Mouse (Mus musculus): ENCODE measurements at regions not wholly inside any gene's neighbourhood (a gene's known extent, or its start where the extent isn't known, plus 50 kb on each side); places are given as distances from the start of the nearest gene placed in this dataset.

DNA sequence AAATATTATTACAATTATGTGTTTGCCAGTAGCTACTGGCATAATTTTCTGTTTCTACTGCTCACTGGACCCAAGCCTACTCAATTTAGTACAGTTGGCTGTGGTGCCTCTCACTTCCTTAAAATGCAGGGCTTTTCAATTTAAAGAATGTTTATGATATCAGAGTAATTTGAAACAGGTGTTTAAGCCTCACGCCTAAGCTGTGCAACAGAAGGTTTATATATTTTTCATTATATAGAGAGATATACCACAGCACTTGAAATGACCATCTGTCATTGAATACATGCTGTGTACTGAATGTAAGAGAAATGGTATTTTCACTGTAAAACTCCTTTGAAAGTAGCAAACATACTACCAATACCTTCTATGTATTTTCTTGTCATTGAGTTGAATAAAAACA, 376.8 kb downstream of the Otol1 start:
- H3K27me3 ChIP-seq: no peaks in the 10 kb centered on the region
- WGBS: 23% methylated on average over 1 of the region's 1 CpGs
- H3K9me3 ChIP-seq (replicated peaks): no peaks in the 10 kb centered on the region
- no peak for ATAC-seq (ENCODE audit: insufficient number of reproducible peaks, low FRiP score, low TSS enrichment, low read depth)
- H3K36me3 ChIP-seq: no peaks in the 10 kb centered on the region
- H3K4me3 ChIP-seq (replicated peaks): no peak overlapping the region
- H3K4me2 ChIP-seq (replicated peaks): no peak overlapping the region
- H3K4me1 ChIP-seq: no peaks in the 10 kb centered on the region
- H3K27ac ChIP-seq (replicated peaks): no peak overlapping the region
- H3K9ac ChIP-seq: no peak overlapping the region

DNA sequence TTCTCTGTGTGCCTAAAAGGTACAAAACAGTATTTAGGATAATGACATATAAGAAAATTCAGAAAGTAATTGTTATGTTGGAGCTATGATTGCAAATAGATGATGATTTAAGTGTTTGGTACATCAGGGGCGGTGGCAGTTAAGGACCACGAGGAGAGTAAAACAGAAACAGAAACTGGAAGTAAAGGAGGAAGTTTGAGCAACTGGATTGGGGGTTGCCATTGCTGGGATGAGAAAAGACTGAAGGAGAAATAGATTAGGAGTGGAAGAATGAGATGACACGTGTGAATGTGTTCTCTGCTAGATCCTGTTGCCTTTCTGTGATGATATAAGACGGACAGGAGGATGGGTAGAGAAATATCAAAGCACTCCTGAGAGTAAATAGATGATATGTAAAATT, 378.5 kb downstream of the Otol1 start:
- no peaks in the 10 kb centered on the region for H3K4me1 ChIP-seq
- H3K27ac ChIP-seq (replicated peaks): no peak overlapping the region
- H3K27me3 ChIP-seq: no peaks in the 10 kb centered on the region
- no peak overlapping the region for H3K4me3 ChIP-seq (replicated peaks)
- H3K9ac ChIP-seq: no peak overlapping the region
- H3K9me3 ChIP-seq (replicated peaks): no peaks in the 10 kb centered on the region
- no peaks in the 10 kb centered on the region for H3K36me3 ChIP-seq
- no peak for ATAC-seq (ENCODE audit: insufficient number of reproducible peaks, low FRiP score, low TSS enrichment, low read depth)
- no peak overlapping the region for H3K4me2 ChIP-seq (replicated peaks)
- WGBS: 80% methylated on average over 4 of the region's 4 CpGs

DNA sequence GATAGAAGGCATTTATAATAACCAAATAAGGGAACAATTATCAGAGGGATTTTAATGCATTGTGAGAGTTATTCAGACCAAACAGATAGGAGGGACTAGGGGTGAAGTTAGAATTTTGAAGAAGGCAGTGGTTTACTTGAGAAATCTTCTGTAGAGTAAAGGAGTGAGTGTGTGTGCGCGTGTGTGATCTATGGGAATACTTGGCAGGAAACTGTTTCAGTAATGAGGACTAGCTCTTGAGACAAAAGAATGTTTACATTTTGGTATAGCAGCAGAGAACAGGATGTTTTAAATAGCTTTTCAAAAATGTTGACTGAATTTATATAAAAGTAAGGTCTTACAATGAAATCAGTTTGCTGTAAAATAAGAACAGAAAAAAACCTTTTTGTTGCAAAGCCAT, 393.8 kb downstream of the Otol1 start:
- ATAC-seq (ENCODE audit: insufficient number of reproducible peaks, low FRiP score, low TSS enrichment, low read depth): no peak
- H3K4me2 ChIP-seq (replicated peaks): no peak overlapping the region
- no peak overlapping the region for H3K27ac ChIP-seq (replicated peaks)
- H3K27me3 ChIP-seq: no peaks in the 10 kb centered on the region
- H3K9ac ChIP-seq: no peak overlapping the region
- 66% methylated on average over 2 of the region's 2 CpGs for WGBS
- no peaks in the 10 kb centered on the region for H3K9me3 ChIP-seq (replicated peaks)
- H3K4me1 ChIP-seq: no peaks in the 10 kb centered on the region
- no peak overlapping the region for H3K4me3 ChIP-seq (replicated peaks)
- no peaks in the 10 kb centered on the region for H3K36me3 ChIP-seq

DNA sequence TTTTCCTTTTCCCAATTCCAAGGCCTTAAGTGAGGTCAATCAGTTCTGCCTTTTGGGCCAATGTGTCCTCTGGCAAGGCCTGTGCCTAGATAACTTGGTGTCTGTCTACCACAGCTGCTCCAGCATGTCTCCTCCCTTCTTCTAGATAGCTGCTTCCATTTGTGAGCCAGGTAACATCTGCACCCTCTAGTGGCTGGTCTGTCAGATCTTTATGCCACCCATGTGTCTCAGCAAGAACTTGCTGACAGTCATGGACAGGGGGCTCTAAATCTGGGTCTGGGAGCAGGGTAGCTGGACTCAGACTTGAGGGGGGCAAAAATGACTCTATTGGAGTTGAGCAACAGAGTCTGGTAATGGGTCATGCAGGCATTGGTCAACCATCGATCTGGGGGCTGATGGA, 399.2 kb downstream of the Otol1 start:
- 81% methylated on average over 1 of the region's 1 CpGs for WGBS
- Histone ChIP-seq H3K4me2 (replicated peaks) (no peak overlapping the region), H3K36me3 (no peaks in the 10 kb centered on the region), H3K4me3 (replicated peaks) (no peak overlapping the region), H3K9ac (no peak overlapping the region), H3K9me3 (replicated peaks) (no peaks in the 10 kb centered on the region), H3K27ac (replicated peaks) (no peak overlapping the region), H3K4me1 (no peaks in the 10 kb centered on the region), H3K27me3 (no peaks in the 10 kb centered on the region)
- no peak for ATAC-seq (ENCODE audit: insufficient number of reproducible peaks, low FRiP score, low TSS enrichment, low read depth)

DNA sequence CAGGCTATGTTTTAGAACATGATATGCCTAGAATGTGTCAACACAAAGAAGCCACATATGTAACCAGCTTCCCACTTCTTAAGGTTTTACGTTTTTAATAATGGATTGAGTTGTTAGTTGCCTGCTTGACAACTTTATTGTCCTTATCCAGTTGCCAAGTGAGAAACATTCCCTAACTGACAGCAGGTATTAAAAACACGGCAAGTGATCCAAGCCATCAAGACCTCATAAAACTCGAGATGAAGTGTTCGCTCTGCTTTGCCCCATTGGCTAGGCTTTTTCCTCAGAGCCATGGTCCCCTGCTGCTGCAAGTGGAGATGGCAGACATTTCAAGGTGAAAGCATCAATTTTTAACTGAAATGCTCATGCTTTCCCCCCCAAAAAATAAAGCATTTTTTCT, 410.9 kb downstream of the Otol1 start:
- Histone ChIP-seq H3K36me3 (no peaks in the 10 kb centered on the region), H3K27ac (replicated peaks) (no peak overlapping the region), H3K27me3 (no peaks in the 10 kb centered on the region), H3K4me3 (replicated peaks) (no peak overlapping the region), H3K9me3 (replicated peaks) (no peaks in the 10 kb centered on the region), H3K4me1 (no peaks in the 10 kb centered on the region), H3K4me2 (replicated peaks) (no peak overlapping the region), H3K9ac (no peak overlapping the region)
- ATAC-seq (ENCODE audit: insufficient number of reproducible peaks, low FRiP score, low TSS enrichment, low read depth): no peak
- 42% methylated on average over 4 of the region's 4 CpGs for whole genome bisulfite sequencing

DNA sequence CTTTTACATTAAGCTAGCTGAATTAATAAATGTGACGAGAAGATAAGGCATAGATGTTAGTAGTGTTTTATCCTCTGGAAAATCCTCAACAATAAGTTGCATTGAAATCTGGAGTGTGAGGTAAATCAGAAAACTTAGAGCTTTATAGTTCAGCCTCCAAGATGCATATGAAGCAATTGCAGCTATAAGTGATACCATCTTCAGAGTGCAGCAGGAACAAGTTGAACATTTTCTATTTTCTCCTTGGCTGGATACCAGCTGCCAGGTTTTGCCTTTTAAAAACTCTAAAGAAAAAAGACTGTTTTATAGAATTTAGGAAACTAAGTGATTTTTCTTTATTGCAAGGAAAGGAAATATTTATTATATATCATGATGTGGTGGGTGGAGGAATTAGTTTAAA, 414.6 kb downstream of the Otol1 start:
- Histone ChIP-seq H3K4me1 (no peaks in the 10 kb centered on the region), H3K36me3 (no peaks in the 10 kb centered on the region), H3K4me3 (replicated peaks) (no peak overlapping the region), H3K9ac (no peak overlapping the region), H3K4me2 (replicated peaks) (no peak overlapping the region), H3K27me3 (no peaks in the 10 kb centered on the region), H3K27ac (replicated peaks) (no peak overlapping the region), H3K9me3 (replicated peaks) (no peaks in the 10 kb centered on the region)
- WGBS: 80% methylated on average over 1 of the region's 1 CpGs
- no peak for ATAC-seq (ENCODE audit: insufficient number of reproducible peaks, low FRiP score, low TSS enrichment, low read depth)

DNA sequence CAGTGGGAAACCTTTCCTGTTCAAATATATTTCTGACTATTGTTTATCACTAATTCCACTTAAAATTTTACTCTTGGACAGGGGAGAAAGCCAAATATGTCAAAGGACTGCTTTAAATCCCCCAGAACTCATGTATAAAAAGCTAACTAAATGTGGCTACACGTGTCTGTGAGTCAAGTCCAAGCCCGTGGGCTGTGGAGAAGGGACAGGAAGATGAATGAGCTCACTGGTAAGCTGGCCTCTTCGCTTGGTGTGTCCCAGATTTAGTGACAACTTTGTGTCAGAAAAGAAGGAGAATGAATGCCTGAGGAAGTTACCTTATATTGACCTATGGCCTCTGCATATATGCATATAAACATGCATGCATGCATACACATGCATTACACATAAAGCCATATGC, 415.3 kb downstream of the Otol1 start:
- no peaks in the 10 kb centered on the region for H3K4me1 ChIP-seq
- H3K27me3 ChIP-seq: no peaks in the 10 kb centered on the region
- H3K9ac ChIP-seq: no peak overlapping the region
- WGBS: 69% methylated on average over 3 of the region's 3 CpGs
- H3K4me2 ChIP-seq (replicated peaks): no peak overlapping the region
- no peak overlapping the region for H3K27ac ChIP-seq (replicated peaks)
- no peak for ATAC-seq (ENCODE audit: insufficient number of reproducible peaks, low FRiP score, low TSS enrichment, low read depth)
- no peaks in the 10 kb centered on the region for H3K9me3 ChIP-seq (replicated peaks)
- H3K36me3 ChIP-seq: no peaks in the 10 kb centered on the region
- no peak overlapping the region for H3K4me3 ChIP-seq (replicated peaks)

DNA sequence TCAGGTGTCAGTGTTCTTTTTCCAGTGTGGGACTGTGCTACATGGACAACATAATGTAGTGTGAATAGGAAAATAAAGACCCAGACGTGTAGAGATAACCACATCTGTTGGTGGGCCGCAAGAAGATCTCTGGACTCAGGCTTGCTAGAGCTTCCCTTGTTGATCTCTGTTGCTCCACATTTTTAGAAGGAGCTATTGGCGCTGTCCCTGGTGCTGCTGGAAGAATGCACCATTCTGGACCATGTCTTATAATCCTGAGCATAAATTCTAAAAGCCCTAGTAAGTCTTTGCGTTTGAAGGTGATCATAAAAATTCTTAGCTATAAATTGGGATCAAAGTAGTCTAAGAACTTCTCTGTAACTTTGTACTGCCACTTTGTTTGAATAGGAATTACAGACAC, 429.3 kb downstream of the Otol1 start:
- Histone ChIP-seq H3K27ac (replicated peaks) (no peak overlapping the region), H3K27me3 (no peaks in the 10 kb centered on the region), H3K4me3 (replicated peaks) (no peak overlapping the region), H3K9ac (no peak overlapping the region), H3K4me1 (no peaks in the 10 kb centered on the region), H3K4me2 (replicated peaks) (no peak overlapping the region), H3K36me3 (no peaks in the 10 kb centered on the region), H3K9me3 (replicated peaks) (no peaks in the 10 kb centered on the region)
- 62% methylated on average over 4 of the region's 4 CpGs for WGBS
- ATAC-seq (ENCODE audit: insufficient number of reproducible peaks, low FRiP score, low TSS enrichment, low read depth): no peak

DNA sequence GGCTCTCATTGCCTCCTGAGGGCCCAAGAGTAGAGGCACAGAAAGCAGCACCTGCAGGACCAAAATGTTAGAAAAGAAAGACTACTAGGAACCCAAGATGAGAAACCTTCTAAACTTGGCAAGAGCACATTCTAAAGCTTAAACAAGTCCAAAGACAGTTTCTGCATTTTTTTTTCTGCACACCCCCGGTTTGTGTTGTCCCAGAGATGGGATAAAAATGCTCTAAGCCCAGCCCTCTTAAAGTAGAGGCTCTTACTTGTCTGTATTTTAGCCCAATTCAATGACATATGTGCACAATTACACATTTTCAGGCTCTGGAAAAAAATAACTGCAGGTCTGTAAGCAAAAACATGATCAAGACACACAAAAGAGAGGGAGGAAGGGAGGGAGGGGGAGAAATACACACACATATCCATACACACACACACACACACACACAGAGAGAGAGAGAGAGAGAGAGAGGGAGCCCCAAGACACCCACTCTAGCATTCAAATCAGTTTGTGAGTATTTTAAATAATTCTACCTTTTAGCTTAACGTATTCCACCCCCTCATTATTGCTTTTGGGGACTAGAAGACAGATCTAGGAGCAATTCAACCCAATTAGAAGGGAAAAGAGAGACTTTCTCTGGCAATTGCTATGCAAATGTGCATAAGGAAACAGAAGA, 449.9 kb downstream of the Otol1 start:
- Histone ChIP-seq H3K27ac (replicated peaks) (no peak overlapping the region; the same call in 1 of the 2 replicates), H3K27me3 (no peaks in the 10 kb centered on the region), H3K36me3 (no peaks in the 10 kb centered on the region), H3K9me3 (replicated peaks) (no peaks in the 10 kb centered on the region), H3K4me3 (replicated peaks) (no peak overlapping the region), H3K4me1 (no peaks in the 10 kb centered on the region), H3K9ac (no peak overlapping the region), H3K4me2 (replicated peaks) (no peak overlapping the region)
- 34% methylated on average over 2 of the region's 2 CpGs for WGBS
- ATAC-seq (ENCODE audit: insufficient number of reproducible peaks, low FRiP score, low TSS enrichment, low read depth): no peak

DNA sequence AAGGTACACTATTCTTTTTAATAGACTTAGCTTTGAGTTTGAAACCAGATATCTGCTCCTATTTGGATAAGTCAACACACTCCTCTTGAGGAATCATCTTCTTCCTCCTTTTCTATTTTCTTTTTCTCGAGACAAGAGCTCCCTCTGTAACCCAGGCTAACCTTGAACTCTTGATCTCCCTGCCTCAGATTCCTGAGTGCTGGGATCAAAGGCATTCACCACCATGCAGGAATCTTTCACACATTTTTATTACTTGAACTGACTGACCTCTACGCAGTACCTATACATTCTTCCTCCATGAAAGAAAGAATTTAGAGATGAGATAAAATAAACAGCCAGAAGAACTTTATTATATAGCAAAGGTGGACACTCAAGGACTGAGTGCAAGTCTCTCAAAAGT, 453.4 kb downstream of the Otol1 start:
- Histone ChIP-seq H3K9ac (no peak overlapping the region), H3K9me3 (replicated peaks) (no peaks in the 10 kb centered on the region), H3K4me2 (replicated peaks) (no peak overlapping the region), H3K4me1 (no peaks in the 10 kb centered on the region), H3K4me3 (replicated peaks) (no peak overlapping the region), H3K36me3 (no peaks in the 10 kb centered on the region), H3K27ac (replicated peaks) (no peak overlapping the region), H3K27me3 (no peaks in the 10 kb centered on the region)
- no peak for ATAC-seq (ENCODE audit: insufficient number of reproducible peaks, low FRiP score, low TSS enrichment, low read depth)
- WGBS: 53% methylated on average over 2 of the region's 2 CpGs

DNA sequence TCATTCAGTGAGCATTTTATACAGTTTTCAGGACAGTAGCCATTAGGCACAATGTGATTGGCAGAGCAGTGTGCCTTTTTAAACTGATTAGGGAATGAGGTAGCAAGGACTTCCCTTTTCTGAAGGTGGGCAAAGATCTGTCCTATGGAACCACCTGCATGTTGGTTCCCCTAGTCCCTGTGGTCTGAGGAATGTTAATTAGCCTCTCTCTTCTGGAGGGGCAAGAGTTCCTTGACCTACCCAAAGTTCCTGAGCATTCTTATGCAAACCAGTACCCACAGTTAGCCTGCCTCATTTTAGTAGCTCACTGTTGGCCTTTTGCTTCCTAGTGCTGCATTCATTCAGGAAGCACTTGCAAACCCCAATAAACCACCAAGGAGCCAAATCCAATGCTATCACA, 455.8 kb downstream of the Otol1 start:
- no peak overlapping the region for H3K4me2 ChIP-seq (replicated peaks)
- H3K9ac ChIP-seq: no peak overlapping the region
- no peak overlapping the region for H3K4me3 ChIP-seq (replicated peaks)
- H3K27me3 ChIP-seq: no peaks in the 10 kb centered on the region
- no peaks in the 10 kb centered on the region for H3K4me1 ChIP-seq
- H3K27ac ChIP-seq (replicated peaks): no peak overlapping the region
- no peaks in the 10 kb centered on the region for H3K9me3 ChIP-seq (replicated peaks)
- no peaks in the 10 kb centered on the region for H3K36me3 ChIP-seq
- ATAC-seq (ENCODE audit: insufficient number of reproducible peaks, low FRiP score, low TSS enrichment, low read depth): no peak

DNA sequence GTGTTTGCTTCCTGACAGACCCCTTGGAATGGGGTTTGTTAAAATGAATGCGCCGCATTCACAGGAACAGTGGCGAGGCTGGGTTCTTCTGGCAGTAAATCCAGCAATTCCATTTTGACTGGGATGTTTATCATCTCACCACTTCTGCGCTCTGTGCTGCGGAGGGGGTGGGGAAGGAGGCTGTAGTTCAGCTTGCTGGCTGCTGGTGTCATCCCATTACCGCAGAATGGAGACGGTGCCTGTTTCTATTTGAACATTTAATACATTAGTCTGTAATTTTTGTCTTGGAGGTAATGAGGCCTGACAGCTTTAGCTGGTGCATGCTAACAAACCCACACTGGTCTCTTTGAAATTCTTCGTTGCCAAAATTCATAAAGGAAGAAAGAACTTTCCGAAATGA, 475.1 kb downstream of the Otol1 start:
- Histone ChIP-seq H3K9ac (no peak overlapping the region), H3K4me2 (replicated peaks) (no peak overlapping the region), H3K9me3 (replicated peaks) (no peaks in the 10 kb centered on the region), H3K4me1 (no peaks in the 10 kb centered on the region), H3K27ac (replicated peaks) (no peak overlapping the region), H3K27me3 (no peaks in the 10 kb centered on the region), H3K36me3 (no peaks in the 10 kb centered on the region), H3K4me3 (replicated peaks) (no peak overlapping the region)
- ATAC-seq (ENCODE audit: insufficient number of reproducible peaks, low FRiP score, low TSS enrichment, low read depth): no peak
- 42% methylated on average over 9 of the region's 9 CpGs for WGBS

All from embryonic facial prominence, embryonic 15.5 days (tissue).